Mouse (Mus musculus) embryonic facial prominence, embryonic 10.5 days (tissue): ENCODE measurements around the gene Arl5a. TPM values are rescaled to one million over a fixed set of nuclear protein-coding genes. Genes with fewer than 3 reads are reported as not detected.

ENCODE experiments used
- DNase-seq: peaks from one replicate; pipeline ENCODE4 v3.0.0-alpha.2; 2017; ENCODE audit warnings: low spot score
- H3K27ac ChIP-seq: fragments of 300-500 bp; sonication (generic); replicated peaks from 2 replicates; pipeline ENCODE4 v1.5.1; 2016; ENCODE audit warnings: mild to moderate bottlenecking
- H3K27me3 ChIP-seq: fragments of 300-500 bp; sonication (generic); replicated peaks from 2 replicates; pipeline ENCODE4 v1.6.1; 2016; ENCODE audit warnings: low read depth, mild to moderate bottlenecking; ENCODE audit not compliant: poor library complexity, severe bottlenecking
- H3K36me3 ChIP-seq: fragments of 300-500 bp; sonication (generic); replicated peaks from 2 replicates; pipeline ENCODE4 v1.6.1; 2016; ENCODE audit warnings: mild to moderate bottlenecking, moderate library complexity
- H3K4me1 ChIP-seq: fragments of 300-500 bp; sonication (generic); 2 replicates; pipeline ENCODE4 v1.6.1; 2016
- H3K4me3 ChIP-seq: fragments of 300-500 bp; sonication (generic); 2 replicates; pipeline ENCODE4 v1.5.1; 2016; ENCODE audit warnings: mild to moderate bottlenecking, moderate library complexity
- H3K9me3 ChIP-seq: fragments of 300-500 bp; sonication (generic); 2 replicates; pipeline ENCODE4 v1.6.1; 2016; ENCODE audit warnings: mild to moderate bottlenecking
- WGBS: fragments of 180-500 bp; shearing (Covaris S2); methylation state at CpG from one replicate; pipeline ENCODE4 v1.1.7; 2016; 5-methylcytosine and 5-hydroxymethylcytosine counted together
- polyA plus RNA-seq: library from polyadenylated mRNA; unstranded; fragments of >200 nt; fragmentation: Nextera tagmentation; extraction: Ambion mirVana; gene quantifications from 2 replicates; pipeline ENCODE4 v1.2.1, GENCODE M21; 2016

Arl5a gene
- polyA plus RNA-seq, 1 experiment from 2014 or later: 53.6 TPM

GRCm38 (mm10) chr2:52372480-52372879, 52.2 kb downstream of the Arl5a start:
- H3K36me3 ChIP-seq: no peaks in the 10 kb centered on the region
- no peaks in the 10 kb centered on the region for H3K9me3 ChIP-seq
- H3K4me1 ChIP-seq: 0 out of 2 replicates have a peak, but pooled peaks cover 3% of the 10 kb centered on the region
- DNase-seq: no peak
- no peak overlapping the region for H3K27ac ChIP-seq
- no peak overlapping the region for H3K4me3 ChIP-seq
- WGBS: 85% methylated on average over 6 of the region's 6 CpGs
- no peaks in the 10 kb centered on the region for H3K27me3 ChIP-seq

DNA sequence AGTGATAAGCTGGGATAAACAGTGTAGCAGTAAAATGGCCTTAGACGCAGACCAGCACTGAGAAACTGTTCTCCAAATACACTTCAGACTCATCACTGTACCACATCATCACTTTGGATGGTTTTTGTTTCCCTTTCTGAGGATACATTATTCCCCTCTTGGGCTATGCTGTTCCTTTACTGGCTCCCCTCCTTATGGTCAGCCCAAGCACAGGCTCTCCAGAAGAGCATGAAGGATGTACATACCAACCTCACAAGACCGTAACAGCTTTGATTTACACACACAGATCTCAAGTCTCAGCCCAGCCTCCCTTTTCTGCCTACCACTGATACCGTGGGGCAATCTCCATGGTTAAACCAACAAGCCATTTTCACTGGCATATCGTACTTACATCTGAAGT, 52.6 kb downstream of the Arl5a start:
- H3K4me1 ChIP-seq: peaks cover 7% of the 10 kb centered on the region; the same call in 1 of the 2 replicates
- no peaks in the 10 kb centered on the region for H3K27me3 ChIP-seq
- 90% methylated on average over 4 of the region's 4 CpGs for WGBS
- H3K36me3 ChIP-seq: no peaks in the 10 kb centered on the region
- H3K27ac ChIP-seq: no peak overlapping the region
- H3K4me3 ChIP-seq: no peak overlapping the region
- no peaks in the 10 kb centered on the region for H3K9me3 ChIP-seq
- DNase-seq: no peak

DNA sequence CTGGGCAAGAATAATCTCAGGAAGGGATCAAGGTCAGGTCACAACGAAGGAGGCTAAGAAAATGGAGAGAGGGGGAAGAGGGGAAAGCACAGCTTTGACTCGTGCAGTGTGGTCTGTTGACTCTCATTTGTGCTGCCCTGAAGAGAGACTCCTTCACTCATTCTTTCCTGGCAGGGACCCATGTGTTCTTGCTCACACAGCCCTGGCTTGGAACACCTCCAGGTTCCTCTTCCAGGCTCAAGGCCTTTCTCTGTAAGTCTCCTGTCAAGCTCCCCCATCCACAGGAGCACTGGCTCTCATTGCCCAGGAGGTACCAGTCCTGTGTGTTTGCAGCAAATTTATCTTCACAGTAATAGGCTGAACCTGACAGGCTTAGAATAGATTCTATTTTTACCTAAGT, 53.6 kb downstream of the Arl5a start:
- DNase-seq: no peak
- Histone ChIP-seq H3K27ac (no peak overlapping the region), H3K27me3 (no peaks in the 10 kb centered on the region), H3K4me1 (peaks cover 10% of the 10 kb centered on the region; the same call in 1 of the 2 replicates), H3K36me3 (no peaks in the 10 kb centered on the region), H3K4me3 (no peak overlapping the region), H3K9me3 (no peaks in the 10 kb centered on the region)
- WGBS: 75% methylated on average over 2 of the region's 2 CpGs

DNA sequence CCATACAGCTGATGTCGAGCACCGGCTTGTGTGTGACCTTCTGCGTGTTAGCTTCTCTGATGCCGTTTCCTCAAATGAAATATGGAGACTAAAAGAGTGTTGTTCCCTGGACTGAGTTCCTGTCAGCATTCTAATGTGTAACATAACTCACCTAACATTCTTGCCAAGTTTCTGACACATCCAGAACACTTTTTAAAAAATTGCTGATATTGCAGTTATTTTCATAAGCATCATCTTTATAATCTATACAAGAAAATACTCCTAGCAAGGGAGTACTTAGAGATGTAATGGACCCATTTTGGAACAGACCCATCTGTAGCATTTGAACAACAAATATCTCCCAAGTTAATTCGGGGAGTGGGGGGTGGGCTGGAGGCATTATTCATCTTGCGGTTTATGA, 55.1 kb downstream of the Arl5a start:
- H3K4me3 ChIP-seq: no peak overlapping the region
- no peaks in the 10 kb centered on the region for H3K27me3 ChIP-seq
- WGBS: 92% methylated on average over 6 of the region's 6 CpGs
- no peaks in the 10 kb centered on the region for H3K36me3 ChIP-seq
- H3K9me3 ChIP-seq: no peaks in the 10 kb centered on the region
- no peak for DNase-seq
- H3K27ac ChIP-seq: no peak overlapping the region
- H3K4me1 ChIP-seq: peaks cover 10% of the 10 kb centered on the region; the same call in 1 of the 2 replicates

DNA sequence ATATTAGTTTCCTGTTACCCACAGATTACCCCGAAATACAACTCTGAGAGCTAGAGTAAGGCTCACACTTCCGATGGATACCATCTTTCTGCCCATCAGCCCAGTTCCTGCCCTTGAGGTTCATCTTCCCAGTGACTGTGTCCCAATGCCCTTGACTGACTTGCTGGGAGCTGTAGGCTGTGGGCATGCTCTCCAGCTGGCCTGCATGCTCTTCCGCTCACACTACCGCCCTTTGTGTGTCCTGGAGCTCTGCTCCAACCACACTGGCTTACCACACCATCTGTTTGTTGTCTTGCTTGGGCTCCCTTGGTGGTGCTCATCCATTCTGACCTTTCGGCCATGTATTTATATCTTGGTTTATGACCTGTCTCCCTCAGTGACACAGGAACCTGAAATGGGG, 57.0 kb downstream of the Arl5a start:
- no peaks in the 10 kb centered on the region for H3K27me3 ChIP-seq
- H3K4me1 ChIP-seq: peaks cover 10% of the 10 kb centered on the region; the same call in 1 of the 2 replicates
- no peaks in the 10 kb centered on the region for H3K9me3 ChIP-seq
- H3K4me3 ChIP-seq: no peak overlapping the region
- no peak overlapping the region for H3K27ac ChIP-seq
- DNase-seq: no peak
- no peaks in the 10 kb centered on the region for H3K36me3 ChIP-seq
- WGBS: 88% methylated on average over 5 of the region's 5 CpGs

- no peaks in the 10 kb centered on the region for H3K9me3 ChIP-seq
- DNase-seq: no peak
- H3K27me3 ChIP-seq: no peaks in the 10 kb centered on the region
- H3K4me1 ChIP-seq: peaks cover 10% of the 10 kb centered on the region; the same call in 1 of the 2 replicates
- WGBS: 77% methylated on average over 13 of the region's 13 CpGs
- H3K4me3 ChIP-seq: no peak overlapping the region
- no peak overlapping the region for H3K27ac ChIP-seq
- no peaks in the 10 kb centered on the region for H3K36me3 ChIP-seq
Measured at GRCm38 (mm10) chr2:52367248-52367647, 57.5 kb downstream of the Arl5a start.

DNA sequence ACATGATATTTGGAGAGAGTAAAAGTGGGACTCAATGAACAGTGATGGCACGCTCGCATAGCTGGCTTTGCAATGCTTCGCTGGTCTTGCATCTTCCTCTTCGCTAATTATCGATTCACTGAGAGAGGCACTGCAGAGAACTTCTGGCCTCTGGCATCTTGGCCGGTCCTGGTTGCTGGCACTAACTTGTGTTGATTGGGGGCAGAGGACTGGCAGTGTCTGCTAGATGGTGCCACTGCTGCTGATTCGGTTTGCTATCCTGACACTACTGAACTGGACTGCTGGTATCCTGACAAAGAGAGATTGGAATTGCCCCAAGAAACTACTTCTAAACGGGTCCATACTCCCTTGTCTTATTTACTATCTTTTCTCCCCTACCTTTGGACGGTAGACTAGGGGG, 63.6 kb downstream of the Arl5a start:
- DNase-seq: no peak
- no peaks in the 10 kb centered on the region for H3K27me3 ChIP-seq
- H3K4me3 ChIP-seq: no peak overlapping the region
- no peaks in the 10 kb centered on the region for H3K36me3 ChIP-seq
- H3K9me3 ChIP-seq: no peaks in the 10 kb centered on the region
- 93% methylated on average over 9 of the region's 9 CpGs for WGBS
- H3K27ac ChIP-seq: no peak overlapping the region
- H3K4me1 ChIP-seq: no peaks in the 10 kb centered on the region

GRCm38 (mm10) chr2:52359722-52360121, 65.0 kb downstream of the Arl5a start:
- no peaks in the 10 kb centered on the region for H3K9me3 ChIP-seq
- H3K27me3 ChIP-seq: no peaks in the 10 kb centered on the region
- no peak overlapping the region for H3K4me3 ChIP-seq
- no peak overlapping the region for H3K27ac ChIP-seq
- 76% methylated on average over 1 of the region's 1 CpGs for whole genome bisulfite sequencing
- no peaks in the 10 kb centered on the region for H3K4me1 ChIP-seq
- H3K36me3 ChIP-seq: no peaks in the 10 kb centered on the region
- no peak for DNase-seq

DNA sequence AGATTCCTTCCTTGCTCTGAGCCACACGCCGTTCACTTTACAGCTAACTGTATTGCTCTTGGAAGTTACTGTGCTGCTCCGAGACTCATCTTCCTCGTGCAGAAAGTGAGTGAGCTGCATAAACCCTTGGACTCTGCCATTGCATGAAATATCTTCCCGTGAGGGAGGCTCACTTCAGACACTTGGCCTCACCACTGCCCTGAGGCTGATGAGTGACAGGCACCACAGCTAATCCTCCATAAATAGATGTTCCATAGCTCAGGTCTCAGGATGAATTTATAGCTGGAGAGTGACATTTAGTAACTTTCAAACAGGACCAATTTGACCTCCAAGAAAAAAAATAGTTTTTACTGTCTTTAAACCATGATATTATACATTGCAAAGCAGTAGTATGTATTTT, 66.5 kb downstream of the Arl5a start:
- H3K4me3 ChIP-seq: no peak overlapping the region
- 83% methylated on average over 5 of the region's 5 CpGs for WGBS
- no peaks in the 10 kb centered on the region for H3K27me3 ChIP-seq
- H3K36me3 ChIP-seq: no peaks in the 10 kb centered on the region
- no peak overlapping the region for H3K27ac ChIP-seq
- no peaks in the 10 kb centered on the region for H3K9me3 ChIP-seq
- H3K4me1 ChIP-seq: no peaks in the 10 kb centered on the region
- no peak for DNase-seq

GRCm38 (mm10) chr2:52351029-52351428, 73.7 kb downstream of the Arl5a start:
- no peaks in the 10 kb centered on the region for H3K36me3 ChIP-seq
- DNase-seq: no peak
- no peak overlapping the region for H3K4me3 ChIP-seq
- no peaks in the 10 kb centered on the region for H3K4me1 ChIP-seq
- no peak overlapping the region for H3K27ac ChIP-seq
- WGBS: 87% methylated on average over 1 of the region's 1 CpGs
- no peaks in the 10 kb centered on the region for H3K27me3 ChIP-seq
- H3K9me3 ChIP-seq: no peaks in the 10 kb centered on the region

Other genes with a start within 250 kb of the Arl5a start
- 0.52 and 1.00 TPM in 2 replicates for gene Neb, start 46.4 kb downstream of the Arl5a start, polyA plus RNA-seq